Mouse (Mus musculus) naive thymus-derived CD4-positive, alpha-beta T cell, adult 5 months (primary cell): ENCODE data around the gene Elovl7. TPM values are rescaled to one million over a fixed set of nuclear protein-coding genes. Genes with fewer than 3 reads are reported as not detected.

Source experiments
- polyA plus RNA-seq: library from polyadenylated mRNA; unstranded; fragments of 100-300 nt; shearing (Covaris generic); gene quantifications from one replicate; pipeline ENCODE4 v1.2.1, GENCODE M21; 2017

Elovl7 gene
- polyA plus RNA-seq = 3.2 TPM

DNA sequence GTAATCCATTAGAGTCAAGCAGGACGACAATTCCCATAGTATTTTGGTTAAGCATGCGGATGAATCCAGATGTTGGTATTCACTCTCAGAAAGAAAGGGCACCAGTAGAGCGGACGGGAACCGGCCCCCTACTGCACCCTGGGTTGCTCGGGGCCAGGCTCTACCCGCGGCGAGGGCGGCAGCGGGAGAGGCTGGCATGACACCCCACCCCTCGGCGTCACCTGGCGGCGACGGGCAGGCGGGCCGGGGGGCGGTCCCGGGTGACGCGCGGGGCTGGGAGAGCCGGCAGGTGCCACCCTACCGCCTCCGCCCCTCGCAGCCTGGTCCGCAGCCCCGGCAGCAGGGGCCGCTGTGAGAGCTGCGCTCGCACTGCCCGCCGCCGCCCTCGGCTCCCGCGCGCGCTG, at the start of gene Elovl7:
Gene Elovl7, plus strand, starts transcription at position 324 of the 404 bp plus-strand sequence.

DNA sequence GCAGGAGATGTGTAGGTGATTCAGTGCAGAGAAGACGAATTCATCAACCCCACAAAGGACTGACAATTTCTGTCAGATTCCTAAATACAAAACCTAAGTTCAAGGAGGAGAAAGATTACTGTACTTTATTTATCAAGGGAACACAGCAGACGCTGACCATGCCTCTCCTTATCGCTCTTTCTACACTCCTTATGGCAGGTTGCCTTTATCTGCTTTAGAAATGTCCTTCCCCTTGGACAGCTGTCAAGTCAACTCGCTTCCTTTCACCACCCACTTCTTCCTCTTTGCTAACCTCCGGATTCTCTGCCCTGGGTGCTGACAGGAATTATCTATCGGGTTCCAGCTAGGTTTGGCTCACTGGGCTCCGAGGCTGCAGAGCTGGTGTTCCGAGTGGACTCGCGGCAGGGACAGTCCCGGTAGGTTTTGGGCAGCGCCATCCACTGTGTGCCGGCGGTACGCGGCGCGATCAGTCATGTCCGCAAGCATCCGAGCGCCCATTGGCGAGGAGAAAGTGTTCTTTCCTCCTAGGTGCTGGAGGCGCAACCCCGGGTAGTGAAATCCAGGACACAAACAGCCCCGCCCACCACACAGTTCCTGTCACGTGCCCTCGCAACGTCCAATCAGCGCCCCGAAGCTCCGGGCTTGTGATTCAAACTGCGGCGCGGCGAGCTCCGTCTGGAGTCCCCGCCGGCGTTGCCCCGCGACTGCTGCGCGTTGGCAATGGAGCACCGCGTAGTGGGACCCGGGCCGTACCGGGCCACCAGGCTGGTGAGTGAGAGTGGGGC, 101.7 kb downstream of the Elovl7 start, which contains the start of gene Depdc1b:
Gene Depdc1b, plus strand, starts transcription at position 631 of the 785 bp plus-strand sequence.

Other genes starting within 250 kb of the Elovl7 start
- 42.8 TPM for gene Smim15, start 170.0 kb upstream of the Elovl7 start, polyA plus RNA-seq
- 7.6 TPM for gene Ndufaf2, start 55.8 kb upstream of the Elovl7 start, polyA plus RNA-seq
- gene Ercc8, start 55.7 kb upstream of the Elovl7 start, polyA plus RNA-seq = 14.1 TPM
- 0.92 TPM for gene Depdc1b, start 101.9 kb downstream of the Elovl7 start, polyA plus RNA-seq
- 195 TPM for gene Pde4d, start 235.5 kb downstream of the Elovl7 start, polyA plus RNA-seq